Mouse (Mus musculus): ENCODE results near the gene Ttyh2. TPM values are rescaled to one million over a fixed set of nuclear protein-coding genes. Genes with fewer than 3 reads are reported as not detected.

Gene Ttyh2
- total RNA-seq, 2 experiments from 2014 or later, result 21.7 TPM

DNA sequence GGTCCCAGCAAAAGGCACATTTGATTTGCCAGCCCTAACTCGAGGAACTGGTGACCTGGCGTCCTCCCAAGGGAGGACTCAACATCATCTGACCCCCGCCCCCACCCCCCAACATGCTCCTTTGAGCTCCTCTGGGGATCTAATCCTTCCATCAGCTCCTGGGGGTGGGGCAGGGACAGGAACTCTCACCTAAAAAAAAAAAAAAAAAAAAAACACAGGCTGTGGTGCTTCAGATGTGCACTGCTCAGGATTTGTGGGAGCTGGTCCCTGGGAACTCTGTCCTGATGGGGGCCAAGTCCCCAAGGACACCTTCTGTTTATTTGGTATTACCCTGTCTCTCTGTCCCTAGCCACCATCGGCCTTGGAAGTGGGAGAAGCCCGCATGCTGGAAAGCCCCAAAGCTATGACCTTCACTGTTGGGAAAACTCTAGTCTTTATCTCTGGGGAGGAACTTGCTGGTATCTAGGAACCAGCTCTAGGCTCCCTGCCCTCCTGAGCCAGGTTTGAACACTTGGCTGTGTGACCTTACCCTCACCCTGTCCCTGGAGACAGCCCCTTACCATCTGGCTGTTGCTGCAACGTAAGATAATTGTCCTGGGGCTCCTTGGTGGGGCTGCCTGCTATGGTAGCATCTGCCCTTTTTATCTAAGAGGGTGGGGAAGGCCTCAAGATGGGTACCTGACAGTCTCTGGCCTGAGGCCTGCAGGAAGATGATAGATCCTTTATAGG, 16.4 kb downstream of the Ttyh2 start:
- intact Hi-C loops (cut with DNase I), result no loop called here
- no peak for DNase-seq (ENCODE audit: extremely low spot score in 1 of 2, low spot score in 2 of 2)

DNA sequence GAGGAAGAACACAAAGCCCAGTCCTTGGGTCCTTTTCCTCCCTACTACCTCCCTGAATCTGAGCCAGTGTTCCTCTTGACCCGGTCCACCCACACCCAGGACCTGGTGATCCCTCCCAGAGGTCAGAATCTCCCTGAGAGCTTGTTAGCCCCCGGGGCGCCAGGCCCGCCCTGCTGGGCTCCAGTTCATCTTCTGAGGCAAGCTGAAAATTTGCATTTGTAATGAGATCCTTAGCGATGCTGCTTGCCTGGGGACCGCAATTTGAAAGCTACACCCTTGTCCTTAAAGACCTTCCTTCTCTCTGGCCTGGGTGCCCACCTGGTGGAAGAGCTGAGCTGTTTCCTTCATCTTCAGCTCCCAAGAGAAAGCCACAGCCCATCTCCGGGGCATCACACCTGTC, 17.4 kb downstream of the Ttyh2 start:
- intact Hi-C loops (cut with DNase I), result no loop called here
- DNase-seq (ENCODE audit: extremely low spot score in 1 of 2, low spot score in 2 of 2), result no peak

DNA sequence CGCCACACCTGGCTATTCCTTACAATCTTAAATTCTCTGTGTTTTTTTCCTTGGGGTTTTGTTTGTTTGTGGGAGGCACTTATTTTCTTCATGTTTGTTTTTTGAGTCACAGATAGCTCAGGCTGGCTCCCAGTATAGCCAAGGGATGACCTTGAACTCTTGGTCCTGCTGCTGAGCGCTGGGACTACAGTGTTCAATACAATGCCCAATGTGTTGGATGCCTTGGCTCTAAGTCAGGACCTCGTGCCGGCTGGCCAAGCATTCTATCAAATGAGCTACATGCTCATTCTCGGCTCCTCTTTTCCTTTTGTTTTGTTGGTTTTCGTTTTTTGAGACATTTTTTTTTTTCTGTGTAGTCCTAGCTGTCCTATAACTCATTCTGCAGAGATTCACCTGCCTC, 18.2 kb downstream of the Ttyh2 start:
- DNase-seq (ENCODE audit: extremely low spot score in 1 of 2, low spot score in 2 of 2), result no peak
- intact Hi-C loops (cut with DNase I), result no loop called here

DNA sequence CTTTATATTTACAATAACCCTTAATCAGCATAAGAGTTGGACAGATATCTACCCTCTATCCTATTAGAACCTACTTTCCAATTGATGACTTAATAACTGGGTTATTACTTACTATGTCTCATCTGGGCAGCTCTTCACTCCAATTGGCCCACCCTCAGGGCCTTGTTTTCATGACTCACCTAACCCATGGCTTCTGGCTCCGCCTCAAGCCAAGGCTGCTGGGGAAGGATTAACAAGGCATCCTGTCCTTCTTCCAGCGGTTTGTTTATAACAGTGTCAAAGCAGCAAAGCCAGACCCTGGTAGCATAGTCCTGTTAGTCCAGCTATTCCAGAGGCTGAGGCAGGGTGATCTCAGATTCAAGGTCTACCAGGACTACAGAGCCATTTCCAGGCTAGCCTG, 19.2 kb downstream of the Ttyh2 start:
- intact Hi-C loops (cut with DNase I), result no loop called here
- no peak for DNase-seq (ENCODE audit: extremely low spot score in 1 of 2, low spot score in 2 of 2)

DNA sequence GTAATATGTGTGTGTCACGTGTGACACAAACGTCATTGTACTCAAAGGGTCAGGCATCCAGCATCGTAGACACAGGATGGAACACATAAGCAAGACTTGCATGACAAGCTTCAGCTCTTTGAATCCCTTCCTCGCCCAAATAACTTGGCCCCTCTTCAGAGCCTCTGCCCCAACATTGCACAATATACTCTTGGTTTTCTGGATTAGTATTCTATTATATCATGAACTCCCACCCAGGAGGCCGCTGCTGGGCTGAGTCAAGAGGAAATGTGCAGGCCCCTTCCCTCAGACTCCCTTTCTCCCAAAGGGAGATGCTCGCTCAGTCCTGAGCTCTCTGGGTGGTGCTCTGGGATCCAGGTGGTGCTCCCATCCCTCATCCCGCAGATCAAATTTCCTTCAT, 23.3 kb downstream of the Ttyh2 start:
- intact Hi-C loops (cut with DNase I), result no loop called here
- DNase-seq (ENCODE audit: extremely low spot score in 1 of 2, low spot score in 2 of 2), result no peak

DNA sequence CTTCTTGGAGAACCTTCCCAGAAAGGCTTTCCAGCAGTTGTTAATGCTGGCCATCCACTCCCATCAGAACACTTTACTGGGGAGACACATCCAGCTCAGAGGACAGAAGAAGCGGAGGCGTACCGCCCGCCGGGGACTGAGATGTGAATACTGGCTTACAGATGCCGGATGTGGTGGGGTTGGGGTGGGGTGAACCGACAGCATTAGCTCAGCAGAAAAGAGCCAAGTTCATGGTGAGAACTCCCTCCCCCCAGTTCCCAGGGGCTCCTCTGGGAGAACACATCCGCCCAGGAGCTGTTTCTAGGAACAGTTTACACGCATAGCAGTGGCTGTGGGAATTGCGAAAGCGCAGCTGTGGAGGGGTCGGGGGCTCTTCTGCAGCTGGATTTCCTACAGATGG, 24.3 kb downstream of the Ttyh2 start:
- intact Hi-C loops (cut with DNase I), result no loop called here
- DNase-seq (ENCODE audit: extremely low spot score in 1 of 2, low spot score in 2 of 2), result peak in 1 of 2 experiments; percentile 75

DNA sequence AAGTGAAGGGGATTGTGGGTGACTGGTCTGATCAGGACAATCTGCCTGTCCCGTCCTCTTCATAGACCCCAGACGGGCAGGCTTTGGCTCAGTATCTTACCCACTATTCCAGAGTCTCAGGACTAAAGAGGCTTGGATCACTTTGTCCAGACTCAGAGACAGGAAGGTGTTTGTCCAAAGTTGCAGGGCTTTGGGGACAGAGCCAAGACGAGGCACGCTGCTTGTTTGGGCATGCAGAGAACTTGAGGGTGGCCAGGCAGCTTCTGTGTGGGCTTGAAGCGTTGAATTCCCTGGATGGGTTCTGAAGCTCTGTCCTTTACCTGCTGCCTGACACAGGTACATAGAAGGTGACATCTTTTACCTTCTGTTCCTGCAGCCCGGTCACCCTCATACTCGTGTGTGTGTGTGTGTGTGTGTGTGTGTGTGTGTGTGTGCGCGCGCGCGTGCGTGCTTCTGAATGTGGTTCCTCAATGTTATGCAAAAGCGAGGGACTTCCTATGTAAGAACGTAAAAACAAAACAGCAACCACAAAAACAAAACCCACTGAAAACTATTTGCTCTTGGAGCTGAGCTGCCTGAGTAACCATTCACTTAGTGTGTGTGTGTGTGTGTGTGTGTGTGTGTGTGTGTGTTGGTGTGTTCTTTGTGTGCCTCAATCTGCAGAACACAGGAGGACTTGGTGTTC, 27.2 kb downstream of the Ttyh2 start:
- DNase-seq (ENCODE audit: extremely low spot score in 1 of 2, low spot score in 2 of 2), result no peak
- intact Hi-C loops (cut with DNase I), result no loop called here

DNA sequence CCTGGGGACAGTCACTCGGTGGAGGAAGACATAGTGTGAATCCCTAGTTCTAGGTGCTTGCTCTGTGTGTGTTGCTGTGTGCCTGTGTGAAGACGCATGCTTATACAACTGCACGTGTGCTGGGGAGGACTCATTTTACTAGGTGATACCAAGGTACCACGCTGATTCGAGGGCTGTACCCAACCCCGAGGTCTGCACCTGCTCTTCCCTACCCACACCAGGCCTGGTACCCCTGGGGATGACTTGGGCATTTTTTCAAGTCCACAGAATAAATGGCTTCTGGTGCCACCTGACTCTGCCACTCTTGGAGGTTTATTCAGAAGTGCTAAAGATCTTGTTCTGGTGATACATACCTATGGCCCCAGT, 27.7 kb downstream of the Ttyh2 start:
- no peak for DNase-seq (ENCODE audit: extremely low spot score in 1 of 2, low spot score in 2 of 2)
- intact Hi-C loops (cut with DNase I), result no loop called here

DNA sequence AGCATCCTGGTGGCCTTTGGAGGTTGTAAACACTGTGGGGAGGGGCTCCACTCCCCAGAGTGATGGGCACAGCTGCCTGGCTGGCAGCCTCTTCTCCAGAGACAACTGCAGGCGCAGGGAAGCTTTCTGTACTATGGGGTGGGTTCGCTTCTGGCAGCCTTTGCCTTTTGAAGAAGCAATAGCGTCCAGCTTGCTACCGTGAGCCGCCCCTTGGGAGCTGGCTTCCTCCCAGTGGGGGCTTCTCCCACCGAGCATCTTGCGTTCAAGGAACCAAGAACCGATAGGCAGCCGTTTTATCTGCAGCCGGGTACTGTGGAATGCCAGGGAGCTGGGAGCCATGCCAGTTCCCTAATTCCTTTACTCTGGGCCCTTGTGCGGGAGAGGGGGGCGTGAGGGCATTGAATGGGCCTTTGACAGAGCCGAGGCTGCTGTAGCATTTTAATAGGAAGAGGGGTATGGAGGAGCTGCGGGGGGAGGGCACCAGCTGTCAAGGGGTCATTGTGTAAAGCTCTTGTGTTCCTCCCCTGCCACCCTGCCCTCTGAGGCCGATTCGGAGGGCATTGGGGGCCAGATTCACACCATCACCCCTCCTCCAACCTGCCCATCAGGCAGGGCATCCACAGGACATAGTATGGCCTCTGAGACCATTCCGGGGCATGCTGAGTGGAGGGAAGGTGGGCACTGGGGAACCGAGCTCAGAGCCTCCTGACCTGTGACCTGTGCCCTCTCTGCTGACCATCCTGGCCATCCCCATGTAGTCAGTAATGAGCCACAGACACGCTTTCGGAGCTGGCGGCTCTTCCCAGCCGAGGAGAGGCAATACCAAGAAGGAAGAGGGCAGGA, 29.1 kb downstream of the Ttyh2 start:
- intact Hi-C loops (cut with DNase I), result no loop called here
- DNase-seq (ENCODE audit: extremely low spot score in 1 of 2, low spot score in 2 of 2), result peak; percentile 82

DNA sequence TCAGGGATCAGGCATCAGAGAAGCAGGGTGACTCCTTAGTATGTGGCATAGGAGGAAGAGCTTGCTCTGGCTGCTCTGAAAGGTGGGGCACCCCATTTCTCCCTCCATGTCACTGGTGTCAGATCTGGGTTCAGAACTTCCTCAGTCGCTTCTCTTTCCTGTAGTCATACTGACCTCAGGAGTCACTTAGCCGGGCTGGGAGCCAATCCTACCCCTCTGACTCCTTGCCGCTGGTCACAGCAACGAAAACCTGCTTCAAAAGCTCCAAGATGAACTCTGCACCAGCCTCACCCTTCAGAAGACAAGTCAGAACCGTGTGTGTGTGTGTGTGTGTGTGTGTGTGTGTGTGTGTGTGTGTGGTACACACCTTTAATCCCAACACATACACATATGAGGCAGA, 31.1 kb downstream of the Ttyh2 start:
- intact Hi-C loops (cut with DNase I), result no loop called here
- DNase-seq (ENCODE audit: extremely low spot score in 1 of 2, low spot score in 2 of 2), result no peak

DNA sequence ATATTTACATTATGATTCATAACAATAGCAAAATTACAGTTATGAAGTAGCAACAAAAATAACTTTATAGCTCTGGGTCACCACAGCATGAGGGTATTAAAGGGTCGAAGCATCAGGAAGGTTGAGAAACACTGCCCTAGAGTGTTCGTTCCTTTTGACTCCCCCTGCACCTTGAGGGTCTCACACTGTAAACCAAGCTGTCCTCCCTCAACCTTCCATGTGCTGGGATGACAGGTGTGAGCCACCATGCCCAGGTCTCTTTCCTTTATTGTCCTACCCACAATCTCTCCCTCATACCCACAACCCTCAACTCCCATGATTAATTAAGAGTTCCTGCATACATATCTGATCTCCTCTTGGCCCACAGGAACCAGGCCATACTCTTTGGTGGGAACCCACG, 36.2 kb downstream of the Ttyh2 start:
- DNase-seq (ENCODE audit: extremely low spot score in 1 of 2, low spot score in 2 of 2), result no peak
- intact Hi-C loops (cut with DNase I), result no loop called here

DNA sequence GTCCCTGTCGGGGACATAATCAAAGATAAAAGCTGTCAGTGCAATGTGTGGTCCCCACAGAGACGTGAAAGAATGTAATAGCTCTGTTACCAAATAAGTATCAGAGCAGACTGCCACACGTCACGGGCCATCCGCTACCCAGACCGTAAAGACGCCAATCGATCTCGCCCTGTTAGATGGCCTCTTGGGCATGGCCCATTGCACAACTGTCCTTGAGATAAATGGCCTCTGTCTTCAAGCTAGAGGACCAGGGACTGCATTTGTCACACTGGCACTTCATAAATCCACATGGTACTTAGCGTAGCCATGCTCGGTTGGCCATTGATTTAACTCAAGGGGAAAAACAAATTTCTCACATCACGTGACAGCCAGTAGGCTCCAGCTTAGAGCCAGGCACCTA, 36.6 kb downstream of the Ttyh2 start:
- intact Hi-C loops (cut with DNase I), result no loop called here
- DNase-seq (ENCODE audit: extremely low spot score in 1 of 2, low spot score in 2 of 2), result no peak

DNA sequence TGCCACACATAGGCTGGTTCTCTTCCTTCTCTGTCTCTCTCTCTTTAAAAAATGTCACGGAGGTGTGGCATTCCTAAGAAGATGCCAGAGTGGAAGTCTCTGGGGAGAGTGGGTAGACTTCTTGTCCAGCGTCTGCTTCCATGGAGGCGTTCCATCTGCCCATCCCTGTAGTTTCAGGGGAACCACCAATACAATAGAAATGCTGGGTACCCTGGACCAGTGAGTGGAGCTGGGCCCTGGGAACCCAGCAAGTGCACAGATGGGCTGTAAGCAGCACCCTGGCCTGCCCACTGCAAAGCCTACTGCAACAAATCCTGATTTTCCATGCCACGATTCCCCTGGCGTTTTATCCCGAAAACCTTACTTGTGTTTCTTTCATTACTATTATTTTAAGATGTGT, 39.3 kb downstream of the Ttyh2 start:
- intact Hi-C loops (cut with DNase I), result no loop called here
- peak in 1 of 2 experiments; percentile 25 for DNase-seq (ENCODE audit: extremely low spot score in 1 of 2, low spot score in 2 of 2)

DNA sequence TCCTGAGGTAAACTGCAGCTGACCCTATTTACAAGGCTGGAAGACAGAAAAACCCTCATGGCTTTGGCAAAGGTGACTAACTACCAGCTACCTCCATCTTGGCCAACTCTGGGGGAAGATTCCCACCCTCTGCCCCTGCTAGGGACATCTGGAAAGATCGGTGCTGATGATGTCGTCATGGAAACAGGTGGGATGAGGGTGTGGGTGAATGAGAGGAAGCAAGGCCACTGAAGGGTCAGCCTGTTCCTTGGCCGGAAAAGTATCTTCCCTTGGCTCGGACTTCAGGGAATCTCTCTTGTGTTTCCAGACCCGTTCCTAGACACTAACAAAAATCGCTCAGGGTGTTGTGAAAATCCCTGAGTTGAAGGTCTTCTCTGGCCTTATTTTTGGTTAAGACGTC, 40.3 kb downstream of the Ttyh2 start:
- intact Hi-C loops (cut with DNase I), result no loop called here
- DNase-seq (ENCODE audit: extremely low spot score in 1 of 2, low spot score in 2 of 2), result no peak

DNA sequence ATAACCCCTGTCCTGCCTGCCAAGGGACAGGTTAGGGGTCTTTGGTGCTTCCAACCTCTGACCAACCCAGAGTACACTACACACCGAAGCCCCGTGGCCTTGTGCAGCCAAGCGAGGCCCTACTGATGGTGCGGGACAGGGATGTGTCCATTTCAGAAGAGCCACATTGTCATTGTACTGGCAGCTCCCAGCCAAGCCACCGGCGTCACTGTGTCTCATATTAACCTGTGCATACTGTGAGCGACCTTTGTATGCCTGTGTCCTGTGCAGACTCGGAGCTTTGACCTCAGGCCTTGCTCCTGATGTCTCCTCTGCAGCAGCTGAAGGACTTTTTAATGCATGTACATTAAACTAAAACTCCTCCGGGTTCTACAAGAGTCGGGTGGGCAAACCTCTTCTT, 45.3 kb downstream of the Ttyh2 start:
- DNase-seq (ENCODE audit: extremely low spot score in 1 of 2, low spot score in 2 of 2), result no peak
- intact Hi-C loops (cut with DNase I), result loop anchor here (5.0 kb wide), 1 partner anchor 38 kb away; no protein-coding TSS in a partner anchor

DNA sequence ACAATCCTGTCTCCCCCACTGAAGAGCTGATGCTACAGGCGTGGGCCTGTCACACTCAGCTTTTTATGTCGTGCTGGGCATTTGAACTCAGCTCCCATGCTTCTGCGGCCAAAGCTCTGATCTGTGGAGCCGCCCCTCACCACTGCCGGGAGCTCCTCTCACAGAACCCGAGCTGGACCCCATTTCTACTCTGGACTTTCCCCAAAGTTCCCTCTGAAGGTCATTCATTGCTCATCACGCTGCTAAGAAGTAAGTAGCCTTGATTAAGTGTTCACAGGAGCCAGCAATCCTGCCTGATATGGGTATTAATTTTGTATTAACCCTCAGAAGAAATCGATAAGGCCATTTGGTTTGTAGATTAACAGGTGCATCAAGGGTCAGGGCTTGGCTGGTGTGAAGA, 47.2 kb downstream of the Ttyh2 start:
- no peak for DNase-seq (ENCODE audit: extremely low spot score in 1 of 2, low spot score in 2 of 2)
- intact Hi-C loops (cut with DNase I), result loop anchor here (5.0 kb wide), 1 partner anchor 40 kb away; no protein-coding TSS in a partner anchor

DNA sequence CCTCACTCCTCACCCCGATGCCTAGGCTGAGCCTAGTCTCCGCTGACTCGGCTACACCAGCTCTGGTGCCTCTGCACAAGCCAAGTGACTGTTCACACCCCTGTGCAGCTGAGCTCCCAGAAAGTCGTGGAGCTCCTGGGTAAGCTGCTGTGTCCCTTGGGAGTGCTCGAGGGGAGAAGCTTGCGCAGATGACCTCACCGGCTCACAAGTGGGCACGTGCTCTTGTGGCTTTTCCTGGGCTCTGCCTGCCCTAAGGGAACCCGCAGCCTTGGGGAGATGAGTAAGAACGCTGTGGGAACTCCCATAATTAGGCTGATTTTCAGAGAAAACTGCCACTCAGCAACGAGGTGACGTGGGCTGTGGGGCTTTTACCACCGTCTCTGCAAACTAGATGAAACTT, 47.8 kb downstream of the Ttyh2 start:
- no peak for DNase-seq (ENCODE audit: extremely low spot score in 1 of 2, low spot score in 2 of 2)
- intact Hi-C loops (cut with DNase I), result loop anchor here (5.0 kb wide), 1 partner anchor 41 kb away; no protein-coding TSS in a partner anchor

DNA sequence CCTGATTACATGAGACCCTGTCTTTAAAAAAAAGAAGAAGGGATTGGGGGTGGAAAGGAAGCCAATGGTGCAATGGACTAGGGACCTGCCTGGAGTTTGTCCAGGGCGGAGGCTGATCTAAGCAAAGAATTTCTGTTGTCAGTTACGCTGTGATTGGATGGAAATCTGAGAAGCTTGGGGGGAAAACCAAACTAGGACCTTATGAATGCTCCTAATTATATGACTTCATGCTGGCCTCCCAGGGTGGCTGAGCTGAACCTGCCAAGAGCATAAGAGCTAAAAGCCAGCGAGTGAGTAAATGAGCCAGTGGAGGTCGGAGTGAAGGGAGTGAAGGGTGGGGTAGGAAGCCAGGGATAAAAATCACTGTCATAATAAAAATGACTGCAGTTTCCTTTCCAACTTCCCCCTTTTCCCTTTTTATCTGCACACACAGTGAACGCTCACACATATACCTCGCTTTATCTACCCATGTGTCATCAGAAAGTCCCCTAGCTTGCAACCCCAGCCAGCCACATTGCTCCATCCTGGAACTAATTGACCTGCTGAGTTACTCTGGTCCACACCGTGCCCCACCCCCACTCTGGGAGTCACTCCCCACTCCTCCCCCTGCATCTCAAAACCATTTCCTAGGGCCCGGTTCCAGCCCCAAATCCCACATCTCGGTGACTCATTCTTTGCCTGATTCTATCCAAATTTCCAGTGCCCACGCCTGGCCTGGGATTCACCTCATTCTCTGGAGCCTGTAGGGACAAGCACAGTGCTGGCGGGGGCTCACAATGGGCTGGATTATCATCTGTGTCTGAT, 49.8 kb downstream of the Ttyh2 start:
- intact Hi-C loops (cut with DNase I), result loop anchor here (5.0 kb wide), 1 partner anchor 43 kb away; no protein-coding TSS in a partner anchor
- DNase-seq (ENCODE audit: extremely low spot score in 1 of 2, low spot score in 2 of 2), result no peak
